Mouse (Mus musculus): ENCODE results near the gene Carmil3. TPM values are rescaled to one million over a fixed set of nuclear protein-coding genes. Genes with fewer than 3 reads are reported as not detected.

Carmil3 gene
- total RNA-seq, 2 experiments from 2014 or later: 106 to 144 TPM

GRCm38 (mm10) chr14:55492103-55492502, 1.7 kb downstream of the Carmil3 start:
- DNase-seq (ENCODE audit: low spot score in 2 of 2): peak in 1 of 2 experiments; percentile 39

- DNase-seq (ENCODE audit: low spot score in 2 of 2): no peak
Measured at GRCm38 (mm10) chr14:55495509-55496240, 5.2 kb downstream of the Carmil3 start.

GRCm38 (mm10) chr14:55496761-55497448, 6.5 kb downstream of the Carmil3 start:
- no peak for DNase-seq (ENCODE audit: low spot score in 2 of 2)

- DNase-seq (ENCODE audit: low spot score in 2 of 2): peak; percentile 95 to 96
Measured at GRCm38 (mm10) chr14:55497449-55497821, 7.0 kb downstream of the Carmil3 start.

- DNase-seq (ENCODE audit: low spot score in 2 of 2): no peak
Measured at GRCm38 (mm10) chr14:55505612-55506011, 15.2 kb downstream of the Carmil3 start.

- DNase-seq (ENCODE audit: low spot score in 2 of 2): peak in 1 of 2 experiments; percentile 21
Measured at GRCm38 (mm10) chr14:55507801-55508200, 17.4 kb downstream of the Carmil3 start.

- no peak for DNase-seq (ENCODE audit: low spot score in 2 of 2)
Measured at GRCm38 (mm10) chr14:55509540-55509939, 19.1 kb downstream of the Carmil3 start.

GRCm38 (mm10) chr14:55510125-55510731, 19.8 kb downstream of the Carmil3 start, which contains the start of gene Cpne6:
Cpne6 (plus strand) TSS chr14:55510445.
- peak; percentile 46 to 57 for DNase-seq (ENCODE audit: low spot score in 2 of 2)

GRCm38 (mm10) chr14:55511037-55511436, 20.6 kb downstream of the Carmil3 start:
- DNase-seq (ENCODE audit: low spot score in 2 of 2): peak; percentile 56 to 65

GRCm38 (mm10) chr14:55513927-55514326, 23.5 kb downstream of the Carmil3 start:
- DNase-seq (ENCODE audit: low spot score in 2 of 2): no peak

- DNase-seq (ENCODE audit: low spot score in 2 of 2): no peak
Measured at GRCm38 (mm10) chr14:55515846-55516245, 25.4 kb downstream of the Carmil3 start.

- peak in 1 of 2 experiments; percentile 55 for DNase-seq (ENCODE audit: low spot score in 2 of 2)
Measured at GRCm38 (mm10) chr14:55518897-55519296, 28.4 kb downstream of the Carmil3 start.

- peak in 1 of 2 experiments; percentile 21 for DNase-seq (ENCODE audit: low spot score in 2 of 2)
Measured at GRCm38 (mm10) chr14:55519604-55520003, 29.2 kb downstream of the Carmil3 start.

GRCm38 (mm10) chr14:55520451-55521361, 30.3 kb downstream of the Carmil3 start:
- DNase-seq (ENCODE audit: low spot score in 2 of 2): peak in 1 of 2 experiments; percentile 46

GRCm38 (mm10) chr14:55524062-55524461, 33.6 kb downstream of the Carmil3 start:
- no peak for DNase-seq (ENCODE audit: low spot score in 2 of 2)

GRCm38 (mm10) chr14:55524785-55525184, 34.3 kb downstream of the Carmil3 start, which contains the start of gene Nrl:
Nrl (minus strand) TSS chr14:55524981.
- DNase-seq (ENCODE audit: low spot score in 2 of 2): no peak

GRCm38 (mm10) chr14:55526674-55527073, 36.2 kb downstream of the Carmil3 start:
- DNase-seq (ENCODE audit: low spot score in 2 of 2): no peak

GRCm38 (mm10) chr14:55527940-55528339, 37.5 kb downstream of the Carmil3 start:
- no peak for DNase-seq (ENCODE audit: low spot score in 2 of 2)

GRCm38 (mm10) chr14:55536116-55536745, 45.8 kb downstream of the Carmil3 start:
- DNase-seq (ENCODE audit: low spot score in 2 of 2): peak in 1 of 2 experiments; percentile 59

GRCm38 (mm10) chr14:55540067-55540786, 49.8 kb downstream of the Carmil3 start, which contains the start of gene Pck2:
Pck2 (plus strand) TSS chr14:55540266.
- DNase-seq (ENCODE audit: low spot score in 2 of 2): peak; percentile 59 to 71

All from layer of hippocampus, postnatal 10 days (tissue).